Mouse (Mus musculus) CD4-positive, CD25-positive, alpha-beta regulatory T cell, adult 2 months (primary cell): ENCODE data around the gene Cnot4.
A peak's percentile ranks its signal among the peaks of the same experiment; 100 is the strongest.

Source experiments
- DNase-seq: peaks from one replicate; pipeline ENCODE4 v3.0.0-alpha.2; 2012; ENCODE audit warnings: low read depth, low spot score

Cnot4 gene

DNA sequence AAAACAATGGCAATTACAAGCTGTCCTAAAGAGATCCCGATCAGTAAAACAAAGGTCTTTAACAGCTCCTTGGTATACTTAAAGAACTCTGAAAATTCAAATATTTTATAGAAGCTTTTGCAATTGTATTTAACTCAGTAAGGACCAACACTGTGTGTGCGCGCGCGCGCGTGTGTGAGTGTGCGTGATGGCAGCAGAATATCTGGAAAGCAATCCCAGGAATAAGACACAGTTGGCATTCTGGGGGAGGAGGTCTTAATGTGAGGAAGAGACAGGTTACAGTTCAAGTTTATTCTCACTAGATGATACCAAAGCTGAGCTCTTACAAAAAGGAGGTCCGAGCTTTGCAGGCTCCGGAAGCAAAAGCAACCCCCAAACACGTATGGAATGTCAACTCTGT lies 100.2 kb downstream of the Cnot4 start:
- no peak for DNase-seq

DNA sequence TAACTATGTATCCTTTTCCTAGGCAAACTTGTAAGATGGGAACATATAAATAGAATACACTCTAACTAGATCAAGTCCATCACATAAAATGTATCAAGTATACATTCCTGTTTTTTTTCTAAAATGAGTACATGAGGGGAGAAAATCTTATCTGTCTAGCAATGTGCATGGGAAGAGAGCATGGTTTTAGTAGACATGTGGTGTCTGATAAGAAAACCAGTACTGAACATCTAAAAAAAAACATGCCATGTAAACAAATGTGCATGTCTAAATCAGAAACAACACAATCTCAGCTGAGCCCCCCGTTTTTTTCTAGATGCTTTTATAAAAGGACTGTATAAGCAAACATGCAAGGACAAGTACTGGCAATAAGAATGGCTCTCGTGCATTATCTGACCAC lies 100.8 kb downstream of the Cnot4 start:
- no peak for DNase-seq

DNA sequence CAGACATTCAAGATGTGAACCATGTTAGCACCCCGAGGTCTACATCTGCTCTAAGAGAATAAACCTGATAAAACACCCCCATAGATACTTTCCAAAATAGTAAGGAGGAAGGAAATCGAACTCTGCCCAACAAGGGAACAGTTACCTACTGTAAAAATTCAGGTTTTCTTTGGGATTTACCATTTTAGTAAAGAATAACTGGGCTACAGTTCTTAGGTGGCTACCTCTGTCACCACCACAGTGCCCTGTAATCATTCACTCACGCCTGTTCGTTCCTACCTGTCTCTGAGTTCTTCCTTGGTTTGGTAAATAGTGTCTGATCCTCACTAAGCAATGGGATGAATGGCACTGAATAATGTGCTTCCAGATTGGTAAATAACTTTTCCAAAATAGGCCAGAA lies 102.7 kb downstream of the Cnot4 start:
- DNase-seq, result no peak

- no peak for DNase-seq
These were observed 103.3 kb downstream of the Cnot4 start for GRCm38 (mm10) chr6:35030226-35030625.

GRCm38 (mm10) chr6:35028023-35028422 lies 105.5 kb downstream of the Cnot4 start:
- no peak for DNase-seq

GRCm38 (mm10) chr6:35027257-35027656 lies 106.3 kb downstream of the Cnot4 start:
- DNase-seq, result no peak

- no peak for DNase-seq
These were observed 116.9 kb downstream of the Cnot4 start for GRCm38 (mm10) chr6:35016624-35017023.

- no peak for DNase-seq
These were observed 121.6 kb downstream of the Cnot4 start for GRCm38 (mm10) chr6:35011953-35012352.

DNA sequence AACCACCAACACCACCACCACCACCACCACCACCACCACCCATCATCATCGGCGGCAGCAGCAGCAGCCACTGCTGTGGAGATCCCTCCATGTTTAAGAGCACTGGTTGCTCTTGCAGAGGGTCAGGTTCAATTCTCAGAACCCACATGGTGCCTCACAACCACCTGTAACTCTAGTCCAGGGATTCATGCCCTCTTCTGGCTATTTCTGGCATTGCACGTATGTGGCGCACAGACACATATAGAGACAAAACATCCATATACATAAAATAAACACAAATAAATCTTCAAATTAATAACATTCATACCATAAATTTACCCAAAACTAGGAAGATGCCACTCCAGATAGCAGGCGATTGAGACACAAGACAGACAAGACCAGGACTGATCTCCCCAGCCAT lies 122.8 kb downstream of the Cnot4 start:
- DNase-seq, result no peak

- no peak for DNase-seq
These were observed 131.3 kb downstream of the Cnot4 start for GRCm38 (mm10) chr6:35002261-35002669.

- DNase-seq, result no peak
These were observed 134.4 kb downstream of the Cnot4 start for GRCm38 (mm10) chr6:34999101-34999500.

GRCm38 (mm10) chr6:34996496-34996895 lies 137.0 kb downstream of the Cnot4 start:
- DNase-seq, result no peak

DNA sequence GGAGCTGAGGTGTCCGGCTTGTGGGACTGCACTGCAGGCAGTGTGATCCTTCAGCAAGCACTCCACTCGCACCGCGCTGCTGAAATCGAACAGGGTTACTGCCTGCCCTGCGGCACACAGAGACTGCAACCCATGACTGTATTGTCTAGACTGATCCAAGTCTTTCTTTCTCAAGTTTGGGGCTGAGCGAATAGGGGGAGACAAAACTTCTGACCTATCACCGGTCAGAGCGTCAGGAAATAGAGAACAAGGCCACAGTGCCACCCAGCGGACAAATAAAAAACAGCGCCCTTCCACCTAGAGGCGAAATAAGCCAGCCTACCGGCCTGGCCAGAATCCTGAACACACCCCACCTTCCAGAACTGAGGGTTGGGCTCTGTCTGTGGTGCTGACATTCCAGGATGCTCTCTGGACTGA lies 138.3 kb downstream of the Cnot4 start:
- peak; percentile 89 for DNase-seq

- peak; percentile 38 for DNase-seq
These were observed 138.8 kb downstream of the Cnot4 start for GRCm38 (mm10) chr6:34994692-34995091.

GRCm38 (mm10) chr6:34989263-34989662 lies 144.3 kb downstream of the Cnot4 start:
- DNase-seq, result no peak

DNA sequence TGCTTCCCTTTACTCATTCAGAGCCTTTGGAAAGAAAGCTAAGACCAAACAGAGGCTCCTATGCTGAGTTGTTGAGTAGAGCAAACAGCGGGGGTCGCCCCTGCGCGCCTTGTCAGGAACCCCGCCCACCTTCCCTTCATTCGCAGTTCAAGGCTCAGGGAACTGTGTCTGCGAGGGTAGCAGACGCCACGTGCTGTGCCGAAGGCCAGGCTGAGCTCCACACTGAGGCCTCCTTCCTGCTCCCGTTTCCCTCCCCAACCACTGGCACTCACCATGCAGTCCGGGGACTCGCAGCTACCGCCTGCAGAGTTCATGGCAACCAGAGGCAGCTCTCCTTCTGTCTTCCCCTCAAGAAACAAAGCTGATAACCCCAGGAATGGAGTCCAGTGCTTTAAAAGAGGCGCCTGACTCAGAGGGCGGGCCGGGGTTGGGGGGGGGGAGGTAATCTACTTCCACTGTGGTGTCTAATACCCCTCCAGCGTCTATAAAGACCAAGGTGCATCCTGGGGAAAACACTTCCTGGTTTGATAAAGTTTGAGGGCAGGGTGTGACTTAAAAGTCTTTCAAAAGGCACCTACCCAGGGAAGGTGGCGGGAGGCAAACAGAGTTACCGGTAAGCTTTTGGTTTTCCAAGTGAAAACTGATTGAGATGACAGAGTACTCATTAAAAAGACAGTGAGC lies 145.3 kb downstream of the Cnot4 start, which contains the start of gene Slc23a4:
Gene Slc23a4 (minus strand): TSS at position 324 of the 681 bp plus-strand sequence.
- DNase-seq, result peak; percentile 45

GRCm38 (mm10) chr6:34987085-34987645 lies 146.4 kb downstream of the Cnot4 start:
- no peak for DNase-seq

DNA sequence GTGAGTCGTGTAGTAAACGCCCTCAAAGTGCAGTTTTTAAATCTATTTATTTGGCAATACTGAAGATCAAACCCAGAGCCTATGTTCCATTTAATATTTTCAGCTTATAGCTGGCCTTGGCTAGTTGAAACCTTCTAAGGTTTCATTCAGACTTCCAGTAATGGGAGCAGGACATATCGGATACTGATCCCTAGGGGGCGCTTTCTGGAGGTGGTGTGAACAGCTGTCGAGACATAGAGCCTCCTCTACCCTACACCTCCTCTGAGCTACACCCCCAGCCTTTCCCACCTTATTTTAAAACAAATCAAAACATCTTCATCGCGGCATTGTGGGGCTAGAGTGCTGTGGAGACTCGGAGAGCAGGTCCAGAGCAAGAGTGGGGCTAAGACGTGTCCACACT lies 152.9 kb downstream of the Cnot4 start:
- DNase-seq, result no peak

- no peak for DNase-seq
These were observed 154.2 kb downstream of the Cnot4 start for GRCm38 (mm10) chr6:34979291-34979690.
